Mouse (Mus musculus): ENCODE measurements around the gene Mns1.
A peak's percentile ranks its signal among the peaks of the same experiment; 100 is the strongest.

GRCm38 (mm10) chr9:72458233-72458632 lies 20.4 kb downstream of the Mns1 start:
- TF ChIP-seq POLR2A (IDR thresholded peaks at IDR 0.05; ENCODE audit: insufficient read depth, low read depth, low read length) (no peak), CTCF (IDR thresholded peaks at IDR 0.05; ENCODE audit: insufficient read depth, low read depth, low read length) (peak; percentile 46; the same call in 1 of the 2 replicates)
